Mouse (Mus musculus) megakaryocyte, embryonic 14.5 days (primary cell): ENCODE measurements around the gene Slc23a2.

ENCODE experiments used
- FLI1 ChIP-seq: IDR thresholded peaks from 2 replicates; pipeline ENCODE4 v1.6.1; 2012; ENCODE audit warnings: low read length, inconsistent platforms, mixed read lengths
- GATA1 ChIP-seq: IDR thresholded peaks from 3 replicates; pipeline ENCODE4 v1.6.1; 2012; ENCODE audit warnings: mixed read lengths, low read length, inconsistent platforms, borderline replicate concordance

- no peak for TF ChIP-seq GATA1
- TF ChIP-seq FLI1, result no peak
Observed at GRCm38 (mm10) chr2:132051798-132052197, 93.1 kb downstream of the Slc23a2 start.
